1 mouse cellular context compared by ENCODE assay signal in the genomic region with DNA sequence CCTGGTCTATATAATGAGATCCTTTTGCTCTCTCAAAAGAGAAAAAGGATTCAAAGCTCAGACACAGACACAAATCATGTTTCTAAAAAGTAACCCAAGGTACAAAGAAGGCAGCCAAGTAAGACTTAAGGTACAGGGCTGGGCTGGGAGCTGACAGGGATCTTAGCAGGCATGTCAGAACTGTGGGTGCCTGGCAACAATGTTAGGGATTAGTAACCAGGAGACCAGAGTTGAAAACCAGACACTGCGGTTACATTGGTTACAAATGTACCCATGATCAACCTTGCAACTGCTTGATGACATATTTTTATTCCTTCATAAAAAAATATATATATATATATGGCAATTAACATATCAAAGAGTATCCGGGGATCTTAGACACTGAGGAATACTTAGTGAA.
TF ChIP-seq lines count a peak whose summit lies in the region.

No protein-coding gene starts in this region.

TF ChIP-seq in MEL, 35 proteins besides CTCF, POLR2A, EP300 and RAD21 (continued from another document):
- TF ChIP-seq USF1 (IDR thresholded peaks at IDR 0.05; ENCODE audit: low read depth, low read length) (no peak), HCFC1 (IDR thresholded peaks at IDR 0.05; ENCODE audit: low read depth, low read length) (no peak), TBP (IDR thresholded peaks at IDR 0.05; ENCODE audit: low read depth, low read length) (no peak), ZNF384 (IDR thresholded peaks at IDR 0.05; ENCODE audit: low read depth, low read length) (no peak), POLR2AphosphoS5 (IDR thresholded peaks at IDR 0.05; ENCODE audit: borderline replicate concordance, low read depth, low read length) (no peak), CHD2 (IDR thresholded peaks at IDR 0.05; ENCODE audit: low read length) (no peak), MAX (IDR thresholded peaks at IDR 0.05; ENCODE audit: low read length) (no peak), BHLHE40 (IDR thresholded peaks at IDR 0.05; ENCODE audit: borderline replicate concordance, low read depth, low read length) (no peak), TCF12 (IDR thresholded peaks at IDR 0.05; ENCODE audit: low read depth, low read length) (no peak), SMC3 (IDR thresholded peaks at IDR 0.05; ENCODE audit: low read depth, low read length) (no peak), UBTF (IDR thresholded peaks at IDR 0.05; ENCODE audit: borderline replicate concordance, insufficient read depth, low read depth, low read length) (no peak), GABPA (IDR thresholded peaks at IDR 0.05; ENCODE audit: low read depth, low read length) (no peak)
